Mouse (Mus musculus) bone marrow, adult 2 months (tissue): Measurements from ENCODE around the gene Hyal3.

Experiments
- CTCF ChIP-seq: fragments of 200-500 bp; IDR thresholded peaks from 2 replicates; pipeline ENCODE4 v1.5.1; 2011; ENCODE audit warnings: low read length, control low read depth; ENCODE audit not compliant: control insufficient read depth, insufficient read depth
- POLR2A ChIP-seq: fragments of 200-500 bp; IDR thresholded peaks from 2 replicates; pipeline ENCODE4 v1.6.1; 2011; ENCODE audit warnings: low read depth, mild to moderate bottlenecking, control low read depth, low read length, borderline replicate concordance; ENCODE audit not compliant: control insufficient read depth

DNA sequence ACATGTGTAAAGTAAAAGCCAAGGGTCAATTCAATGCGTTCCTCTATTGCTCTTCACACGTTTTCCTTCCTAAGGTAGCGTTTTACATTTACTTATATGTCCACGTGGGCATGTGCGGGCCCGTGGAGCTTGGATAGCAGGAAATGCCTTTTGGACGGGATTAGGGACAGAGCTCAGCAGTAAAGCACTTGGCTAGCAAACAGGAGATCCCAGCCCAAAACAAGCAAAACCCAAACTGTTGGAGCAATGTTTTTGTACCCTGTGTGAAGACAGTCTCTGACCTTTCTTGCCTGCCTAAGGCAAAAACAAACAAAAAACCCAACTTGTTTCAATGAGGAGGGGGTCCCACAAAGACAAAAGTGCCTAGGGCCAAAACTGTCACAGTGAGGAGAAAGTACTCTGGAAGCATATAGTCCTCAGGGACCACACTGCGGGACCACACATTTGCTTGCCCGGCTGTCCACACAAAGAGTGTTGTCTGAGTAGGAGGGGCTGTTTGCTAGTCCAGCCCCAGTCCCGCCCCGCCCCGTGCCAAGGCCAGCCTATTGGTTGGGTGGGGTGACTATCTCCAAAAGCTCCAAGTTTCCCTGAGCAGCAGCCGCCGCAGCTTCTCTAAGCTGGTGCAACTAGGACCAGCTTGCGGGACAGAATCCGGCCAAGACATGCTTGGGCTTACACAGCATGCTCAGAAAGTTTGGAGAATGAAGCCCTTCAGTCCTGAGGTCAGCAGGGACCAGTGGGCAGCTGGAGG lies 4.1 kb upstream of the Hyal3 start, which contains the start of gene Hyal1:
- TF ChIP-seq CTCF = no peak
- TF ChIP-seq POLR2A = 0 out of 2 replicates have a peak, but pooled peaks have one; percentile 24
